Comparison of ENCODE assay signal across 8 mouse cellular contexts in genomic region chr9:110683574-110684099, GRCm38 (mm10). TPM values are rescaled to one million over a fixed set of nuclear protein-coding genes. Genes with fewer than 3 reads are reported as not detected.
A peak's percentile ranks its signal among the peaks of the same experiment; 100 is the strongest.
DNase-seq lines count a peak whose midpoint lies in the region; ATAC-seq and TF ChIP-seq lines count a peak whose summit lies in the region.
"Had no signal": no experiment of that assay in that cellular context is flagged by ENCODE, and none has a peak within 500 bp of the region (broad histone marks: within the 10 kb centered on the region; RNA-seq: fewer than 3 reads in every experiment).

No protein-coding gene starts in this region.

- H3K4me3 ChIP-seq in forebrain, embryonic 10.5 days: no peak overlapping the region
- no peak overlapping the region for H3K4me3 ChIP-seq in kidney, adult 2 months (ENCODE audit: insufficient read depth, low read depth, low read length)
- H3K4me3 ChIP-seq: embryonic facial prominence, embryonic 12.5 days had no signal

- H3K4me1 ChIP-seq in forebrain, embryonic 10.5 days: peaks cover 60% of the 10 kb centered on the region
- peaks cover 54% of the 10 kb centered on the region for H3K4me1 ChIP-seq in kidney, adult 2 months (ENCODE audit: control insufficient read depth, insufficient read depth, low read length)

- H3K9me3 ChIP-seq in forebrain, embryonic 10.5 days: no peaks in the 10 kb centered on the region
- H3K9me3 ChIP-seq: embryonic facial prominence, embryonic 12.5 days had no signal

- no peak for DNase-seq in Patski (ENCODE audit: low read depth, low spot score)
- DNase-seq in forebrain, embryonic 10.5 days (ENCODE audit: extremely low spot score, low spot score): no peak
- peak; percentile 91 for DNase-seq in kidney, adult 2 months
- DNase-seq in lung, postnatal 25 days (ENCODE audit: low spot score): peak; percentile 65
- no peak for DNase-seq in layer of hippocampus, postnatal 25 days (ENCODE audit: extremely low spot score in 1 of 2, low spot score in 1 of 2)

- ATAC-seq in Patski: peak; percentile 20
- no peak for ATAC-seq in activated CD4-positive, CD25-positive, alpha-beta regulatory T cell, adult 4 months
- ATAC-seq in megakaryocyte-erythroid progenitor cell, adult 5-6 weeks (replicated peaks; ENCODE audit: low FRiP score, low TSS enrichment, poor library complexity, severe bottlenecking): no peak

- no peak for TF ChIP-seq POLR2A in kidney, adult 2 months (IDR thresholded peaks at IDR 0.05; ENCODE audit: low read depth, low read length)

- in situ Hi-C loops in Patski (cut with MboI; ENCODE audit: low pct_unique_long_range_greater_than_20kb): no loop called here

- TF ChIP-seq CTCF in Patski (IDR thresholded peaks at IDR 0.05): no peak
- no peak for TF ChIP-seq CTCF in kidney, adult 2 months (conservative IDR thresholded peaks at IDR 0.05; ENCODE audit: insufficient read depth, insufficient read length, low read depth, low read length)

- POLR2A ChIA-PET in Patski (lab: Charles Lee): interaction anchor here (0.8 kb wide), 1 partner anchor 26 kb away, joined by 6 read pairs; no protein-coding TSS in a partner anchor

- CTCF ChIA-PET in Patski (lab: Charles Lee): interaction anchor here (0.8 to 4.1 kb wide), 3 partner anchors 11 to 55 kb away, joined by 3 to 19 read pairs (median 4); no protein-coding TSS in a partner anchor

- peak overlapping the region; percentile 56; the same call in 1 of the 2 replicates for H3K27ac ChIP-seq in forebrain, embryonic 10.5 days
- peak overlapping the region; percentile 94 for H3K27ac ChIP-seq in kidney, adult 2 months (ENCODE audit: insufficient read depth, low read depth, low read length)
- H3K27ac ChIP-seq: embryonic facial prominence, embryonic 12.5 days had no signal

- WGBS in forebrain, embryonic 10.5 days: 74% methylated on average over 4 of the region's 4 CpGs
- 21% methylated on average over 4 of the region's 4 CpGs for WGBS in kidney, adult 2 months

- H3K27me3 ChIP-seq in Patski: no peaks in the 10 kb centered on the region
- H3K27me3 ChIP-seq in forebrain, embryonic 10.5 days (ENCODE audit: poor library complexity, severe bottlenecking): no peaks in the 10 kb centered on the region
- no peaks in the 10 kb centered on the region for H3K27me3 ChIP-seq in kidney, adult 2 months (replicated peaks; ENCODE audit: control insufficient read depth, insufficient read depth, low read length)
- H3K27me3 ChIP-seq: embryonic facial prominence, embryonic 12.5 days had no signal

- H3K36me3 ChIP-seq in forebrain, embryonic 10.5 days (replicated peaks): peaks cover 14% of the 10 kb centered on the region
- H3K36me3 ChIP-seq in kidney, adult 2 months (ENCODE audit: control insufficient read depth, insufficient read depth, low read length): no peaks in the 10 kb centered on the region
- H3K36me3 ChIP-seq: embryonic facial prominence, embryonic 12.5 days had no signal

RNA-seq across cellular contexts. Expression of gene Ccdc12, which starts 27.3 kb away (rescaled TPM):
- 88.1 TPM for polyA plus RNA-seq in Patski (2021)
- polyA plus RNA-seq in forebrain, embryonic 10.5 days (2016; fragmentation: Nextera tagmentation; extraction: Ambion mirVana): 178 and 183 TPM in 2 replicates
- polyA plus RNA-seq in kidney, adult 2 months (2012; rRNA removed): 95.9 and 125 TPM in 2 replicates
- 100 to 1,000 TPM; 224 to 285 TPM for polyA plus RNA-seq in activated CD4-positive, CD25-positive, alpha-beta regulatory T cell, adult 4 months (2017; shearing (Covaris generic))
- total RNA-seq in layer of hippocampus, postnatal 25 days (2021): 10 to 100 TPM; 51.2 to 57.6 TPM
- total RNA-seq in megakaryocyte-erythroid progenitor cell, adult 5-6 weeks (2014; fragmentation: Nextera tagmentation): 92.6 and 110 TPM in 2 replicates
- total RNA-seq in megakaryocyte-erythroid progenitor cell, adult 5-6 weeks (2017): 70.8 and 132 TPM in 2 replicates

RNA-seq across cellular contexts. Expression of gene Nbeal2, which starts 29.7 kb away (rescaled TPM):
- 20.0 TPM for polyA plus RNA-seq in Patski (2021)
- 1.4 and 2.0 TPM in 2 replicates for polyA plus RNA-seq in forebrain, embryonic 10.5 days (2016; fragmentation: Nextera tagmentation; extraction: Ambion mirVana)
- 41.6 and 49.2 TPM in 2 replicates for polyA plus RNA-seq in kidney, adult 2 months (2012; rRNA removed)
- 10 to 100 TPM; 26.4 to 33.4 TPM for polyA plus RNA-seq in activated CD4-positive, CD25-positive, alpha-beta regulatory T cell, adult 4 months (2017; shearing (Covaris generic))
- 10 to 100 TPM in 1 of 2 experiments, 1 to 10 TPM in 1; 8.4 to 12.9 TPM for total RNA-seq in layer of hippocampus, postnatal 25 days (2021)
- total RNA-seq in megakaryocyte-erythroid progenitor cell, adult 5-6 weeks (2014; fragmentation: Nextera tagmentation): 9.1 and 11.9 TPM in 2 replicates
- total RNA-seq in megakaryocyte-erythroid progenitor cell, adult 5-6 weeks (2017): 3.7 and 6.8 TPM in 2 replicates

RNA-seq across cellular contexts. Expression of gene Myl3, which starts 58.0 kb away (rescaled TPM):
- 0.19 TPM for polyA plus RNA-seq in Patski (2021)
- polyA plus RNA-seq in forebrain, embryonic 10.5 days (2016; fragmentation: Nextera tagmentation; extraction: Ambion mirVana): 0.27 and 0.54 TPM in 2 replicates
- 1.6 and 11.5 TPM in 2 replicates for polyA plus RNA-seq in kidney, adult 2 months (2012; rRNA removed)
- polyA plus RNA-seq in activated CD4-positive, CD25-positive, alpha-beta regulatory T cell, adult 4 months (2017; shearing (Covaris generic)): not detected
- total RNA-seq in layer of hippocampus, postnatal 25 days (2021): under 1 TPM in 1 of 2 experiments, not detected in 1; 0.39 TPM
- not detected in 2 replicates for total RNA-seq in megakaryocyte-erythroid progenitor cell, adult 5-6 weeks (2014; fragmentation: Nextera tagmentation)
- total RNA-seq in megakaryocyte-erythroid progenitor cell, adult 5-6 weeks (2017): not detected in 2 replicates

RNA-seq across cellular contexts. Expression of gene Nradd, which starts 59.4 kb away (rescaled TPM):
- 69.3 TPM for polyA plus RNA-seq in Patski (2021)
- polyA plus RNA-seq in forebrain, embryonic 10.5 days (2016; fragmentation: Nextera tagmentation; extraction: Ambion mirVana): 36.3 and 36.4 TPM in 2 replicates
- 4.3 and 6.2 TPM in 2 replicates for polyA plus RNA-seq in kidney, adult 2 months (2012; rRNA removed)
- 1 to 10 TPM; 2.4 to 3.4 TPM for polyA plus RNA-seq in activated CD4-positive, CD25-positive, alpha-beta regulatory T cell, adult 4 months (2017; shearing (Covaris generic))
- total RNA-seq in layer of hippocampus, postnatal 25 days (2021): 1 to 10 TPM; 1.6 to 1.9 TPM
- 2.1 TPM in 1 of 2 replicates, not detected in the other for total RNA-seq in megakaryocyte-erythroid progenitor cell, adult 5-6 weeks (2014; fragmentation: Nextera tagmentation)
- total RNA-seq in megakaryocyte-erythroid progenitor cell, adult 5-6 weeks (2017): 0.14 and 2.8 TPM in 2 replicates

Comparison
In these comparisons a context has a peak if more than half of its experiments do, and no peak if none do; other contexts are left out.
1. DNase-seq: peak in kidney, adult 2 months (single experiment) and lung, postnatal 25 days (single experiment); none in Patski (single experiment), forebrain, embryonic 10.5 days (single experiment) and layer of hippocampus, postnatal 25 days (0 of 2).